Mouse (Mus musculus): Measurements from ENCODE around the gene Zbtb37. TPM values are rescaled to one million over a fixed set of nuclear protein-coding genes. Genes with fewer than 3 reads are reported as not detected.

Gene Zbtb37
- total and polyA plus RNA-seq, 2 experiments from 2014 or later = 8.5 to 35.5 TPM

DNA sequence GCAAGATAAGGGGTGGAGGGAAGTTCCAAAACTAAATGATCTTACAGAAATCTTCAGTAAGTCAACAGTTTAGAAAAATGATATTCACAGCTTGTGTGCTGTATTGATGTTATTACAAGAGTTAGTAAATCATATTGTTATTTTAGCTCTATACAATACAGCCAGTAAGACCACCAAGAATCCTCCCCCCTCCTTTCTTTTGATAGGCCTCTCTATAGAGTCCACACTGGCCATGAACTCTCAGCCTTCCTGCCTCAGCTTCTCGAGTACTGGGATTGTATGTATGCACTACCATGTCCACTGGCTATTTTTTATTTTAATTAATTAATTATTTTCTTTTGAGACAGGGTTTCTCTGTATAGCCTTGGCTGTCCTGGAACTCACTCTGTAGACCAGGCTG, 28.7 kb upstream of the Zbtb37 start:
- Histone ChIP-seq H3K36me3 (ENCODE audit: insufficient read depth, low read length) (peaks cover 13% of the 10 kb centered on the region), H3K27me3 (ENCODE audit: insufficient read depth, low read length) (no peaks in the 10 kb centered on the region), H3K4me2 (ENCODE audit: low read depth, low read length, poor library complexity, severe bottlenecking) (no peak overlapping the region), H3K4me1 (ENCODE audit: insufficient read depth, low read length) (no peaks in the 10 kb centered on the region), H3K9me3 (ENCODE audit: low read length) (no peaks in the 10 kb centered on the region), H3K9ac (replicated peaks; ENCODE audit: low read length, poor library complexity, severe bottlenecking) (no peak overlapping the region), H3K27ac (ENCODE audit: low read depth, low read length) (no peak overlapping the region), H3K4me3 (ENCODE audit: low read depth, low read length) (no peak overlapping the region)
- ATAC-seq (ENCODE audit: low FRiP score) (no peak), DNase-seq (ENCODE audit: low spot score) (no peak)
- TF ChIP-seq CTCF (IDR thresholded peaks at IDR 0.05) = no peak
- 80% methylated on average over 1 of the region's 1 CpGs for WGBS

DNA sequence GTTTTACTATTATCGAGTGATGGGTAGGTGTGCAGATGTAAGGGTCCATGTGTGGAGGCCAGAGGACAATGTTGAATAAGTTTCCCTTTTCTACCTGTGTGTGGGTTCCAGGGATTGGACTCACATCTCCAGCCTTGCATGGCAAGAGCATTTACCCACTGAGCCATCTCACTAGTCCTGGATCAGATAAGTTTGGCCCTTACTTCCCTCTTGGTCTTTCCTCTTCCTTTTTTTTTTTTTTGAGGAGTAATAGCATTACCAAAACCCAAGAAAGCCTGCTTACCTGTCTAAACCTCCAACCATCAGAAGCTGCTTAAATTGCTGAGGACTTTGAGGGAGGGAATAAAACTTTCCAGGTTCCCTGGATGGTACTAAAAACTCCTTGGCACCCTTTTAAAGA, 22.5 kb upstream of the Zbtb37 start:
- Histone ChIP-seq H3K4me2 (ENCODE audit: low read depth, low read length, poor library complexity, severe bottlenecking) (no peak overlapping the region), H3K4me1 (ENCODE audit: insufficient read depth, low read length) (no peaks in the 10 kb centered on the region), H3K9ac (replicated peaks; ENCODE audit: low read length, poor library complexity, severe bottlenecking) (no peak overlapping the region), H3K9me3 (ENCODE audit: low read length) (no peaks in the 10 kb centered on the region), H3K4me3 (ENCODE audit: low read depth, low read length) (no peak overlapping the region), H3K27ac (ENCODE audit: low read depth, low read length) (no peak overlapping the region), H3K36me3 (ENCODE audit: insufficient read depth, low read length) (peaks cover 27% of the 10 kb centered on the region), H3K27me3 (ENCODE audit: insufficient read depth, low read length) (no peaks in the 10 kb centered on the region)
- DNase-seq (ENCODE audit: low spot score) (no peak), ATAC-seq (ENCODE audit: low FRiP score) (no peak)
- no peak for TF ChIP-seq CTCF (IDR thresholded peaks at IDR 0.05)
- WGBS = 100% methylated on average over 1 of the region's 1 CpGs

DNA sequence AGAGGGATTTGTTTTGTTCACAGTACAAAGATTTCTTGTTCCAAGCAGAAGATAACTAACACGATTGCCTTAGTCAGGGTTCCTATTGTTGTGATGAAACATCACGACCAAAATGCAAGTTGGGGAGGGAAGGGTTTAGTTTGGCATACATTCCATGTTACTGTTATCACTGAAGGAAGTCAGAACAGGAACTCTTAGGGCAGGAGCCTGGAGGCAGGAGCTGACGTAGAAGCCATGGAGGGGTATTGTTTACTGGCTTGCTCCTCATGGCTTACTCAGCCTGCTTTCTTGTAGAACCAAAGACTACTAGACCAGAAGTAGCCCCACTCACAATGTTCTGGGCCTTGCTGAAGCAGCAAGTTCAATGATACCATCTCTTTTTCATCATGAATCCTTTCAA, 12.3 kb upstream of the Zbtb37 start:
- Histone ChIP-seq H3K4me2 (ENCODE audit: low read depth, low read length, poor library complexity, severe bottlenecking) (no peak overlapping the region), H3K9me3 (ENCODE audit: low read length) (no peaks in the 10 kb centered on the region), H3K4me3 (ENCODE audit: low read depth, low read length) (no peak overlapping the region), H3K36me3 (ENCODE audit: insufficient read depth, low read length) (peaks cover 31% of the 10 kb centered on the region), H3K27ac (ENCODE audit: low read depth, low read length) (no peak overlapping the region), H3K27me3 (ENCODE audit: insufficient read depth, low read length) (no peaks in the 10 kb centered on the region), H3K4me1 (ENCODE audit: insufficient read depth, low read length) (no peaks in the 10 kb centered on the region), H3K9ac (replicated peaks; ENCODE audit: low read length, poor library complexity, severe bottlenecking) (no peak overlapping the region)
- ATAC-seq (ENCODE audit: low FRiP score) = no peak
- WGBS = 85% methylated on average over 3 of the region's 3 CpGs
- no peak for DNase-seq (ENCODE audit: low spot score)
- no peak for TF ChIP-seq CTCF (IDR thresholded peaks at IDR 0.05)

DNA sequence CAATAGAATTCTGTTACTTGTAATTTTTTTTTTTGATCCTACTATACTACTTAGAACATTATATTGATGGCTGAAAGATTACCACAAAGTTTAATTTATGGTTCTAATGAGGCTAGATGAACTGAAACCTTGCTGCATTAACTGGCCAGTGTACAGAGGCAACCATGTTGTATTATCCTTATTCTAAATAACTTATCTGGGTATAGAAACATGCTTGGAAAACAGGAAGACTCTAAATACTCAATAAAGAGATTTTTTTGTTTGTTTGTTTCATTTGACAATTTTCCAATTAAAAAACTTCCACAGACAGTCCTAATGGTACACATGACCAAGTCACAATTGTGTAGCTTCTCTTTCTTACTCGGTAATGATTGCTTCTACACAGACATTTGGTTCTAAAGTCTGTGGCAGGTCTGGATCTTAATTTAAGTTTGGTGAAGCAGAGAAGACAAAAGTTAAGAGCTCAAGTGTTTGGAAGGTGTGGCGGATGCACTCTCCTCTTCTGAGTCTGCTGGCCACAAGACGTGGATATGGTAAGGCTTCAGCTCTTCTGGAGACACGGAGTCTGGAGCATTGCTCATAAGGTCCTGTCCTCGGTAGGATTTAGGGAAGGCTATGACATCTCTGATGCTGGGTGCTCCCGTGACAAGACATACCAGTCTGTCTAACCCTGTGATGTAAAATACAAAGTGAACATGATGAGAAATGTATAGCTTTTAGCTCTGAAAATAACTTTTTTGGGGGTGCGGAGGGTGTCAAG, 6.8 kb upstream of the Zbtb37 start:
- WGBS = 92% methylated on average over 7 of the region's 7 CpGs
- peaks cover 34% of the 10 kb centered on the region for H3K36me3 ChIP-seq (ENCODE audit: insufficient read depth, low read length)
- H3K4me3 ChIP-seq (ENCODE audit: low read depth, low read length) = no peak overlapping the region
- ATAC-seq (ENCODE audit: low FRiP score) = no peak
- H3K4me1 ChIP-seq (ENCODE audit: insufficient read depth, low read length) = peaks cover 3% of the 10 kb centered on the region; the same call in 1 of the 2 replicates
- H3K27ac ChIP-seq (ENCODE audit: low read depth, low read length) = no peak overlapping the region
- H3K4me2 ChIP-seq (ENCODE audit: low read depth, low read length, poor library complexity, severe bottlenecking) = no peak overlapping the region
- no peaks in the 10 kb centered on the region for H3K27me3 ChIP-seq (ENCODE audit: insufficient read depth, low read length)
- no peak for TF ChIP-seq CTCF (IDR thresholded peaks at IDR 0.05)
- no peaks in the 10 kb centered on the region for H3K9me3 ChIP-seq (ENCODE audit: low read length)
- no peak for DNase-seq (ENCODE audit: low spot score)
- no peak overlapping the region for H3K9ac ChIP-seq (replicated peaks; ENCODE audit: low read length, poor library complexity, severe bottlenecking)

DNA sequence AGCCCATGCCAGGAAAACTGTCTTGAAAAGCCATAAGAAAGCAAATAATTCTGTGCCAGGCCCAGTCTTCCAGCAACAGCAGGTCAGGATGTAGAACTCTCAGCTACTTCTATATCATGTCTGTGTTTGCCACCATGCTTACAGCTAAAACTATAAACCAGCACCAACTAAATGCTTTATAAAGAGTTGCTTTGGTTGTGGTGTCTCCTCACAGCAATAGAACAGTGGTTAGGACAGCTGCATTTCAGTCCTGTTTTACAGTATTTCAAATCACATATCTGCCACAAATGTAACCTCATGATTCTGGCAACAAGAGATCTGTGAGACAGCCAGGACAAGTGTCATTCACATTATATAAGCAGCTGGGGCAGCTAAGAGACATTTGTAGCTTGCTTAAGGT, 6.2 kb upstream of the Zbtb37 start:
- Histone ChIP-seq H3K4me1 (ENCODE audit: insufficient read depth, low read length) (peaks cover 3% of the 10 kb centered on the region; the same call in 1 of the 2 replicates), H3K9me3 (ENCODE audit: low read length) (no peaks in the 10 kb centered on the region), H3K27ac (ENCODE audit: low read depth, low read length) (no peak overlapping the region), H3K27me3 (ENCODE audit: insufficient read depth, low read length) (no peaks in the 10 kb centered on the region), H3K36me3 (ENCODE audit: insufficient read depth, low read length) (peaks cover 29% of the 10 kb centered on the region), H3K4me3 (ENCODE audit: low read depth, low read length) (no peak overlapping the region), H3K9ac (replicated peaks; ENCODE audit: low read length, poor library complexity, severe bottlenecking) (no peak overlapping the region), H3K4me2 (ENCODE audit: low read depth, low read length, poor library complexity, severe bottlenecking) (no peak overlapping the region)
- ATAC-seq (ENCODE audit: low FRiP score) (no peak), DNase-seq (ENCODE audit: low spot score) (no peak)
- no peak for TF ChIP-seq CTCF (IDR thresholded peaks at IDR 0.05)

DNA sequence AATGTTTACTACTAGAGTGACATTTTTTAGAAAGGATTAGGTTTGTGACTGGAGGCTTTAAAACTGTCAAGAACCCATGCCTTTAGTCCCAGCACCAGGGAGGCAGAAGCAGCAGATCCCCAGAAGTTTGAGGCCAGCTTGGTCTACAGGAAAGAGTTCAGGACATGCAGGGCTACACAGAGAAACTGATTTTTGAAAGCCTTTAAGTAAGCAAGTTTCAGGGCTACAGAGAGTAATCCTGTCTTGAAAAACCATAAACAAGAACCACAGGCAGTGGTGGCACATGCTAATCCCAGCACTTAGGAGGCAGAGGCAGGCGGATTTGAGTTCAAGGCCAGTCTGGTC, 5.7 kb upstream of the Zbtb37 start:
- no peaks in the 10 kb centered on the region for H3K27me3 ChIP-seq (ENCODE audit: insufficient read depth, low read length)
- peaks cover 3% of the 10 kb centered on the region; the same call in 1 of the 2 replicates for H3K4me1 ChIP-seq (ENCODE audit: insufficient read depth, low read length)
- no peak overlapping the region for H3K4me3 ChIP-seq (ENCODE audit: low read depth, low read length)
- 30% methylated on average over 1 of the region's 1 CpGs for WGBS
- H3K9ac ChIP-seq (replicated peaks; ENCODE audit: low read length, poor library complexity, severe bottlenecking) = no peak overlapping the region
- no peaks in the 10 kb centered on the region for H3K9me3 ChIP-seq (ENCODE audit: low read length)
- no peak overlapping the region for H3K4me2 ChIP-seq (ENCODE audit: low read depth, low read length, poor library complexity, severe bottlenecking)
- DNase-seq (ENCODE audit: low spot score) = no peak
- H3K36me3 ChIP-seq (ENCODE audit: insufficient read depth, low read length) = peaks cover 24% of the 10 kb centered on the region
- no peak for TF ChIP-seq CTCF (IDR thresholded peaks at IDR 0.05)
- H3K27ac ChIP-seq (ENCODE audit: low read depth, low read length) = peak overlapping the region; percentile 55; the same call in 1 of the 2 replicates
- ATAC-seq (ENCODE audit: low FRiP score) = no peak

Data from midbrain, postnatal 0 days (tissue).